Mouse (Mus musculus): Measurements from ENCODE around the gene Phka2.

Gene Phka2

DNA sequence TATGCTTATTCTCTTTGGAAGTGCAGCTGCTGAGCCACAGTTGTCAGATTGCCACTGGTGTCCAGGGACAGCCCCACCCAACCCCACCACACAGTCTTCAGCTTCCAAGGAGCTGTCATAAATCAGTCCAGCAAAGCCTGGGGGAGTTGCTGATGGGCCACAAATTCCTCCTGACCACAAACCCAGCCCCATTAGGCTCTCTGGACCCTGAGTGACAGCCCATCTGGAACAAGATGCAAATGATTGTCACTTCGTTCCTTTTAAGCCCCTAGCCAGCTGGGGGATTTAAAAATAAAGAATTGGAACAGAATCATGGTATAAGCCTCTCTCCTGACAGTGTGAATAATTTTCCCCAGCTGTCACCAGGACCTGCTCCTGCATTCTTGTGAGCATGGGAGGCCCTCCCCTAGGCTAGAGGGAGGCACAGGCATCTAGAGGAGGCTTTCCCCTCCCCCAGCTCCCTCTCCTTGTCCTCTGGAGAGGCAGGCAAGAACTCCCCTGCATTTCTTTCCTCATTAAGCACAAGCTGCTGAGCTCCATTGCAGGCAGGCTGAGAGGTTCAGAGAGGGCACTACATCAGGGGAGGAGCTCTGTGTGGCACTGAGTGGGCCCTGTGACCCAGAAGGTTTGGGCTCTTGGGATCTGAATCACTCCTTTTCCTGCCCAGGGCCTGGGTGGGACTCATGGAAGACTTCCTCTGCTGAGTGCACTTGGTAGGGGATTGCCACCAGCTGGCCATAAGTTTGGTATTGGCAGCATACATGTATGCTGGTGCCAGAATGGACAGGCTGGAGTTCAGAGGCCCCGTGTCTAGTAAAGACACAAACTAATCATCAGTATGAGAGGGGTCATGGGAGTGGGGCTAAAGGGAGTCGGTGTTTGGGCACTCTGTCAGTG, 96.8 kb downstream of the Phka2 start:
- DNase-seq (ENCODE audit: low spot score) = no peak

DNA sequence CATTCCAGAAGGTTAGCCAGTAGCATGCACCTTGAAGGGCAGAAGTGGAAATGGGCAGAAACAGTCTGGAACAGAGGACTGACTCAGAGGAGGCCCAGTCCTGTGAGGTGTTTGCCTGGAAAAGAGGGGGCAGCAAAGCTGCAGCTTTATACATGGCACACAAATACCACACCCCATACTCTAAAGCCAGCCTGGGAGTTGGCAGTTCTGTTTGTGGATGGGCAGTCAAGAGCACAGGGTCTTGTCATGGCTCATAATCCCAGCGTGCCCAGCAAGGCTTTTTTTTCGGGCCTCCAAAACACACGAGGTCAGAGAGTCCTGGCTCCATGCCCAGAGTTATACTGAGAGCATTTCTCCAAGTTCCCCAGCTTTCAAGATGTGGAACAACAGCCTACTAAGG, 99.1 kb downstream of the Phka2 start:
- DNase-seq (ENCODE audit: low spot score) = no peak

DNA sequence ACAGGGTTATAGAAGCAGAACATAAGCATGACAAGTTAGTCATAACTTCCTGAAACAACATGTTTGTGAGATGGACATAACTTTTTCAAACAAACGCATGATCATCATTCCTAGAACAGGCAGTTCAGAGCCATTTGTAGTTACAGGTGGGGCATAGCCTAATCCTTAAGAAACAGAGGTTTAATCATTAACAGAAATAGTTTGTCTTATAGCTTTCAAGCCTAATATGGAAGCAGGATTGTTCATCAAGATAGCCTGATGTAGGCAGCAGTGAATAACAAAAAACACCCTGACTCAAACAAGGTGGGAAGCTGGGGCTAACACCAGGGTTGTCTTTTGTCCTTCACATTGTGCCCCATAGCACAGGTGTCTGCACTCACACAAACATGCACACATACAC, 100.8 kb downstream of the Phka2 start:
- no peak for DNase-seq (ENCODE audit: low spot score)

DNA sequence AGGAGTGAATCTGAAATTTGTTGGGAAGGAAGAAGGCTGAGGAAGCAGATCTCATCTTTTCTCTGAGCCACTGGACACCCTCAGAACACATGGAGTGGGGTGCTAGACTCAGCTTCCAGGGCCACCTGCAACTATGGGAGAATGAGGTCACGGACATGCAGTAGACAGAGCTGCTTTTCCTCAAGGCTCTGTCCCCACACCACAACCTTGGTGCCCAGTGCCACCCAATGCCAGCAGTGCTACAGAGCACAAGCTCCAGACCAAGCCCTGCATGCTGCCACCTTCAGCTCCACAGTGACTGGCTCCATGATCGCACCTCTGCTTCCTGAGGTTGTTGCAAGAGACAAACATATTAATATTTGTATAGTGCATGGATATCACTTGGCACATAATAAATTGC, 101.3 kb downstream of the Phka2 start:
- no peak for DNase-seq (ENCODE audit: low spot score)

DNA sequence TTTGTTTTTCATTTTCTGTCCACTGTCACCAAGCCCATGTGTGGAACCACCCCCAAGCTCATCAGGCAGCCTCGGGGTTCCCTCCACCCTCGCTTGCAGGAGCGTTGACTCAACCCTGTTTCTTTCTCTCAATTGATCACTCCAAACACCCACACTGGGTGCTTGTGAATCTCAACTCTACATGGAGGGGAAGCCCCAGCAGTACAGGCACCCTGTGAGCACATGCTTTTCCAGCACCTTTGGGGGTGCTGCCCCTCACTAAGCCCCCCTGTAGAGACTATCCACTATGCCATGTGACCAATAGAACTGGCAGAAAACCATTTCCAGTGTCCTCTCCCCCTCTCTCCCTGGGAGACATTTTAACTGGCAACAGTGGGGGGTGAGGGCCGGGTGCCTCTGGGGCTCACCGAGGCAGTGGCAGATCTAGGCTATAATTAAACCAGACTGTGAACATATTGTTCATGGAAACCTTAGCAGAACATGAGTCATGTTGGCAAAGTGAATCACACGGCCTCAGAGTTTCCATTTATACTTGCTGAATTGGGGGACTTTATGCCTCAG, 102.1 kb downstream of the Phka2 start:
- no peak for DNase-seq (ENCODE audit: low spot score)

DNA sequence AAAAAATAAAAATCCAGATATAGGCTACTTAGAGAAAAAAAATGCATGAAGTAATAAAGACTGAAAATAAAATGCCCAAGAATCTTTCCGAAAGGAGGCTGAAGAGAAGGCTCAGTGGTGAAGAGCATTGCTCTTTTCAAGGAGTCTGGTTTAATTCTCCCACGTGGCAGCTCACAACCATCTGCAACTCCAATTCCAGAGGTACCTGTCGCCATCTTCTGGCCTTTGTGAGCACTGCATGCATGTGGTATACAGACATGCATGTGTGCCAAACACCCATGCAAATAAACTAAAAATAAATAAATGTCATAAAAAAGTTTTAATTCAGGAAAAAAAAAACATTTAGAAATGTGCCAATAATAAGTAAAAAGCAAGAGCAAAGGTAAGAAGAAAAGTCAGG, 107.9 kb downstream of the Phka2 start:
- DNase-seq (ENCODE audit: low spot score) = no peak

DNA sequence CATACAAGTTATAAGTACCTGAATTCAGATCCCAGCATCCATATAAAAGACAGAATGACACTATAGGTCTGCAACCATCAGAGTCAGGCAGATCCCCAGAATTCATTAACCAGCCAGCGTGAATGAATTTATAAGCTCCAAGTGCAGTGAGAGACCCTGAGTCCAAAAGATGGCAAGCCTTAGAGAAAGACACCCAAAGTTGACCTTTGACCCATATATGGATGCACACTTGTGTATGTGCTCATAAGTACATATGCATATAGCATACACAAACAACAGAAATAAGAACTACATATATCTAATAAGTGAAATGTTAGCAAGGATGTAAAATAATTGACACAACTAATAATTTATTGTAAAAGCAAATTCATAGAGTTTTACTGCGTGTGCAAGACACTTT, 108.5 kb downstream of the Phka2 start:
- no peak for DNase-seq (ENCODE audit: low spot score)

DNA sequence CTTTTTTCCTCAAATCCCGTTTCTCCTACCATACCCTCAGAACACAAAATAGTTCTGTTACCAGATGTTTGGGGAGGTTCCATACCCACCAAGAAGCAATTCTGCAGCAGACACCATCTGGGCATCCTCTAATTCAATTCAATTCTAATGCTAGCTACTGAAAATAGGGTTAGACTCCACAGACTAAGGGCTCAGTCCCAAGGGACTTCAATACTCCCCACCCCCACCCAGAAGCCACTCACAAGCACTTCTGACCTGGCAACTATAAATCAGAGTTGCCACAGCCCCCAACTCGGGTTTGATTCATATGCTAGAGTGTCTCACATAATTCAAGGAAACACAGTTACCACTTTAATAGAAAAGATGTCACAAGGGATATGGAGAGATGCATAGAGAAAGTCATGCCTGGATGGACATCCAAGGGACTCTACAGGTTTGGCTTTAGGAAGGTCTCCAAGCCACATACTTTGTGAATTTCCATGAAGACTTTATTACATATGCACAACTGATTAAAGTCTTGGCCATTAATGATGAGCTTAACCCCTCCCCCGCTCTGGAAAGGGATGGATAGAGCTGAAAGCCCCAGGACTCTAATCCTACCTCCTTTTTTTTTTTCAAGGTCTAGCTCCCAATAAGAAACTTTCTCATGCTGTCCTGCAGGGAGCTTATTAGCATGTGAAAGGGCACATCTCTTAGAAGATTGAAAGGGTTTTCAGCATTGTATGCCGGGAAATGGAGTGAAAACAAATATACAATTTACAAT, 109.1 kb downstream of the Phka2 start:
- no peak for DNase-seq (ENCODE audit: low spot score)

All from ovary, postnatal 10 days (tissue).